Mouse (Mus musculus) adrenal gland, adult (tissue): ENCODE measurements around the gene Akap13.

Experiments
- DNase-seq, 2 experiments: peaks; one replicate each; pipeline ENCODE4 v3.0.0; 2022 to 2023; ENCODE audit warnings: low spot score in 1 of 2; ENCODE audit not compliant: inconsistent age in 2 of 2

Gene Akap13

GRCm38 (mm10) chr7:75455223-75456151 lies at the start of gene Akap13:
Gene Akap13, plus strand, starts transcription at chr7:75455534.
- peak; percentile 99 for DNase-seq

GRCm38 (mm10) chr7:75410641-75411040 lies 44.7 kb upstream of the Akap13 start:
- DNase-seq, result no peak

- peak in 1 of 2 experiments; percentile 36 for DNase-seq
These were observed 44.1 kb upstream of the Akap13 start for GRCm38 (mm10) chr7:75411226-75411625.

- no peak for DNase-seq
These were observed 43.3 kb upstream of the Akap13 start for GRCm38 (mm10) chr7:75412011-75412510.

GRCm38 (mm10) chr7:75412568-75412967 lies 42.8 kb upstream of the Akap13 start:
- DNase-seq, result no peak

- DNase-seq, result no peak
These were observed 41.4 kb upstream of the Akap13 start for GRCm38 (mm10) chr7:75413903-75414302.

- no peak for DNase-seq
These were observed 41.0 kb upstream of the Akap13 start for GRCm38 (mm10) chr7:75414316-75414715.

- DNase-seq, result peak; percentile 30 to 72
These were observed 40.0 kb upstream of the Akap13 start for GRCm38 (mm10) chr7:75415166-75415881.

- DNase-seq, result no peak
These were observed 39.3 kb upstream of the Akap13 start for GRCm38 (mm10) chr7:75415882-75416585.

GRCm38 (mm10) chr7:75420927-75421326 lies 34.4 kb upstream of the Akap13 start:
- no peak for DNase-seq

GRCm38 (mm10) chr7:75424121-75424520 lies 31.2 kb upstream of the Akap13 start:
- no peak for DNase-seq

GRCm38 (mm10) chr7:75427322-75427721 lies 28.0 kb upstream of the Akap13 start:
- DNase-seq, result peak; percentile 90 to 92

GRCm38 (mm10) chr7:75428913-75429312 lies 26.4 kb upstream of the Akap13 start:
- DNase-seq, result no peak

GRCm38 (mm10) chr7:75430550-75430949 lies 24.8 kb upstream of the Akap13 start:
- peak in 1 of 2 experiments; percentile 56 for DNase-seq

- DNase-seq, result no peak
These were observed 24.3 kb upstream of the Akap13 start for GRCm38 (mm10) chr7:75431043-75431442.

GRCm38 (mm10) chr7:75432046-75432445 lies 23.3 kb upstream of the Akap13 start:
- DNase-seq, result no peak

- DNase-seq, result no peak
These were observed 18.7 kb upstream of the Akap13 start for GRCm38 (mm10) chr7:75436413-75437174.

GRCm38 (mm10) chr7:75439570-75439969 lies 15.8 kb upstream of the Akap13 start:
- no peak for DNase-seq

GRCm38 (mm10) chr7:75440241-75440640 lies 15.1 kb upstream of the Akap13 start:
- no peak for DNase-seq

GRCm38 (mm10) chr7:75441947-75442346 lies 13.4 kb upstream of the Akap13 start:
- DNase-seq, result no peak
